In the genomic region with DNA sequence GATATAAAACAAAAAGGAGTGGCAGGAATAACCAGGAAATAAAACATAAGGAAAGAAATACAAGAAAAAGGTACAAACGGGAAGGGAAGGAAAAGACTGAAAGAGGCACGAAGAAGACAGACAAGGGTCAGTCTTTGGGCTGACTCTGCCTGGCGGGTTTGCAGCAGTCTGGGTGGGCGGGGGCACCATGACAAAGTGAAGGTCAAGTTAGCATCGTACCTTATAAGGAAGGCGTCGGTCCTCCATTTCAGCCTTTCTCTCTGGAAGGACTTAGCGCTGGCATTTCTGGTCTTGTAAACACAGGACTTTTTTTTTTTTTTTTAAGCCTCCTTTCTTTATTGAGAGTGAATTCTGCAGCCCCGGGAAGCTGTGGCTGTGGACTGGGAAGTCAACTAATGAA, we compare ENCODE assay signal across 41 mouse cellular contexts. TPM values are rescaled to one million over a fixed set of nuclear protein-coding genes. Genes with fewer than 3 reads are reported as not detected.
DNase-seq lines count a peak whose midpoint lies in the region; ATAC-seq and TF ChIP-seq lines count a peak whose summit lies in the region.
"Had no signal": no experiment of that assay in that cellular context is flagged by ENCODE, and none has a peak within 500 bp of the region (broad histone marks: within the 10 kb centered on the region; RNA-seq: fewer than 3 reads in every experiment).

No protein-coding gene starts in this region.

- H3K36me3 ChIP-seq in ES-E14 (ENCODE audit: control insufficient read depth, insufficient read depth, low read length, poor library complexity, severe bottlenecking) = no peaks in the 10 kb centered on the region
- no peaks in the 10 kb centered on the region for H3K36me3 ChIP-seq in limb, embryonic 12.5 days
- no peaks in the 10 kb centered on the region for H3K36me3 ChIP-seq in neural tube, embryonic 13.5 days
- H3K36me3 ChIP-seq in kidney, embryonic 15.5 days = no peaks in the 10 kb centered on the region
- H3K36me3 ChIP-seq: G1E; hindbrain, embryonic 10.5 days; intestine, embryonic 15.5 days; liver, embryonic 13.5 days had no signal

- WGBS in limb, embryonic 12.5 days = 2% methylated on average over 9 of the region's 9 CpGs
- WGBS in neural tube, embryonic 13.5 days = 3% methylated on average over 9 of the region's 9 CpGs
- WGBS in kidney, embryonic 15.5 days = 5% methylated on average over 9 of the region's 9 CpGs

- H3K4me2 ChIP-seq in limb, embryonic 12.5 days = peak overlapping the region; percentile 51
- H3K4me2 ChIP-seq in neural tube, embryonic 13.5 days = peak overlapping the region; percentile 49
- H3K4me2 ChIP-seq in kidney, embryonic 15.5 days = no peak overlapping the region
- H3K4me2 ChIP-seq: intestine, embryonic 15.5 days; liver, embryonic 13.5 days had no signal

- peak; percentile 60 for DNase-seq in 3T3-L1 (ENCODE audit: low read depth, low spot score)
- no peak for DNase-seq in ES-E14 (ENCODE audit: low read depth, low spot score)
- no peak for DNase-seq in T-cell, adult 2 months (ENCODE audit: low spot score)
- DNase-seq in lung, postnatal 25 days (ENCODE audit: low spot score) = no peak
- DNase-seq: adrenal gland, postnatal 25 days; cerebellum, adult 18-20 months; cerebellum, postnatal 10 days; heart, postnatal 14 days; kidney, adult 2 months; kidney, postnatal 10 days; layer of hippocampus, postnatal 36 days; left cerebral cortex, postnatal 4 days; liver, embryonic 13.5 days; lung, adult 18-20 months; midbrain, embryonic 14.5 days; right cerebral cortex, postnatal 25 days; spleen, adult 18-20 months; thymus, postnatal 4 days had no signal

- H3K9ac ChIP-seq in ES-E14 (ENCODE audit: insufficient read depth, low read depth, low read length, poor library complexity, severe bottlenecking) = no peak overlapping the region
- H3K9ac ChIP-seq in limb, embryonic 12.5 days (replicated peaks) = peak overlapping the region; percentile 48; the same call in 1 of the 2 replicates
- peak overlapping the region; percentile 64 for H3K9ac ChIP-seq in neural tube, embryonic 13.5 days
- H3K9ac ChIP-seq in kidney, embryonic 15.5 days = no peak overlapping the region
- H3K9ac ChIP-seq: intestine, embryonic 15.5 days; liver, embryonic 13.5 days had no signal

- H3K27ac ChIP-seq in ES-E14 (ENCODE audit: insufficient read depth, low read depth, low read length, poor library complexity, severe bottlenecking) = no peak overlapping the region
- peak overlapping the region; percentile 75 for H3K27ac ChIP-seq in limb, embryonic 12.5 days
- H3K27ac ChIP-seq in neural tube, embryonic 13.5 days (replicated peaks) = peak overlapping the region; percentile 71
- no peak overlapping the region for H3K27ac ChIP-seq in kidney, embryonic 15.5 days
- H3K27ac ChIP-seq: hindbrain, embryonic 10.5 days; hindbrain, postnatal 0 days; intestine, embryonic 15.5 days; liver, embryonic 13.5 days; macrophage had no signal

- no peak overlapping the region for H3K4me3 ChIP-seq in ES-E14 (ENCODE audit: insufficient read depth in 1 of 2, low read depth in 1 of 2, low read length in 2 of 2, poor library complexity in 1 of 2, severe bottlenecking in 1 of 2)
- peak overlapping the region; percentile 30 for H3K4me3 ChIP-seq in limb, embryonic 12.5 days (replicated peaks)
- H3K4me3 ChIP-seq in neural tube, embryonic 13.5 days = peak overlapping the region; percentile 29
- no peak overlapping the region for H3K4me3 ChIP-seq in kidney, embryonic 15.5 days (replicated peaks)
- H3K4me3 ChIP-seq: erythroblast, embryonic 14.5 days; hindbrain, embryonic 10.5 days; intestine, embryonic 15.5 days; liver, embryonic 13.5 days had no signal

- in situ Hi-C loops in ES-E14 (cut with MboI; ENCODE audit: low sequenced_read_pairs in 2 of 2, unreplicated experiment in 2 of 2) = loop anchor here in 1 of 2 experiments (25.0 kb wide), 1 partner anchor 935 kb away; a partner anchor contains a TSS

- H3K9me3 ChIP-seq in ES-E14 (ENCODE audit: control insufficient read depth, insufficient read depth, low read depth, low read length) = no peaks in the 10 kb centered on the region
- no peaks in the 10 kb centered on the region for H3K9me3 ChIP-seq in limb, embryonic 12.5 days
- H3K9me3 ChIP-seq in neural tube, embryonic 13.5 days = no peaks in the 10 kb centered on the region
- H3K9me3 ChIP-seq in kidney, embryonic 15.5 days (replicated peaks) = no peaks in the 10 kb centered on the region
- H3K9me3 ChIP-seq: G1E; hindbrain, embryonic 10.5 days; intestine, embryonic 15.5 days; liver, embryonic 13.5 days had no signal

- no peak for ATAC-seq in limb, embryonic 12.5 days (ENCODE audit: insufficient number of reproducible peaks, insufficient read depth, low FRiP score, low TSS enrichment, low read depth)
- ATAC-seq in neural tube, embryonic 13.5 days (ENCODE audit: low read depth) = no peak
- ATAC-seq in kidney, embryonic 15.5 days (replicated peaks; ENCODE audit: low FRiP score) = no peak
- ATAC-seq: forebrain, embryonic 16.5 days; hindbrain, postnatal 0 days; intestine, embryonic 15.5 days; lung, postnatal 0 days; Patski had no signal

- H3K4me1 ChIP-seq in ES-E14 (ENCODE audit: control insufficient read depth in 2 of 2, insufficient read depth in 2 of 2, low read length in 2 of 2, poor library complexity in 1 of 2) = no peaks in the 10 kb centered on the region; a peak in 2 of 4 replicates
- H3K4me1 ChIP-seq in limb, embryonic 12.5 days (replicated peaks) = peaks cover 26% of the 10 kb centered on the region
- H3K4me1 ChIP-seq in neural tube, embryonic 13.5 days (replicated peaks) = peaks cover 7% of the 10 kb centered on the region
- H3K4me1 ChIP-seq in kidney, embryonic 15.5 days = peaks cover 19% of the 10 kb centered on the region
- H3K4me1 ChIP-seq: liver, embryonic 13.5 days had no signal

- H3K27me3 ChIP-seq in limb, embryonic 12.5 days = peaks cover 89% of the 10 kb centered on the region
- peaks cover 96% of the 10 kb centered on the region for H3K27me3 ChIP-seq in neural tube, embryonic 13.5 days
- H3K27me3 ChIP-seq in kidney, embryonic 15.5 days = peaks cover 99% of the 10 kb centered on the region

TF ChIP-seq in ES-E14, 5 proteins besides CTCF, POLR2A, EP300 and RAD21:
- 0 out of 2 replicates have a peak, but pooled peaks have one; percentile 18 for TF ChIP-seq ZNF384 (IDR thresholded peaks at IDR 0.05; ENCODE audit: low read depth, low read length)
- no peak for TF ChIP-seq HCFC1 (IDR thresholded peaks at IDR 0.05; ENCODE audit: borderline replicate concordance, insufficient read depth, low read length)

RNA-seq across cellular contexts. Expression of a gene that starts 7.0 kb away (rescaled TPM):
- not detected in 2 replicates for total RNA-seq in ES-E14 (2012; rRNA removed)
- polyA plus RNA-seq in limb, embryonic 12.5 days (2016; fragmentation: Nextera tagmentation; extraction: Ambion mirVana) = 3.5 and 5.2 TPM in 2 replicates
- polyA plus RNA-seq in neural tube, embryonic 13.5 days (2015; fragmentation: Nextera tagmentation; extraction: Ambion mirVana) = 2.6 and 3.8 TPM in 2 replicates
- polyA plus RNA-seq in kidney, embryonic 15.5 days (2015; fragmentation: Nextera tagmentation; extraction: Ambion mirVana) = 1.7 and 2.9 TPM in 2 replicates
- total RNA-seq: adrenal gland, adult 18-20 months; adrenal gland, postnatal 25 days; common myeloid progenitor, adult 5-6 weeks; heart, adult 8-10 months; heart, postnatal 14 days; hindbrain, postnatal 0 days; layer of hippocampus, postnatal 36 days; left cerebral cortex, postnatal 4 days; neutrophil, adult 5-6 weeks had no signal
- polyA plus RNA-seq: embryonic facial prominence, embryonic 14.5 days; erythroblast, embryonic 14.5 days; forebrain, embryonic 11.5 days; forebrain, embryonic 16.5 days; G1E; heart, embryonic 14.5 days; hindbrain, embryonic 10.5 days; hindbrain, postnatal 0 days; intestine, embryonic 15.5 days; large intestine, adult 2 months; liver, embryonic 13.5 days; lung, postnatal 0 days; macrophage; midbrain, embryonic 14.5 days; Patski; stomach, embryonic 16.5 days had no signal

RNA-seq across cellular contexts. Expression of a gene that starts 10.7 kb away (rescaled TPM):
- total RNA-seq in ES-E14 (2012; rRNA removed) = 0.85 and 1.9 TPM in 2 replicates
- polyA plus RNA-seq in limb, embryonic 12.5 days (2016; fragmentation: Nextera tagmentation; extraction: Ambion mirVana) = 2.0 and 2.8 TPM in 2 replicates
- 7.8 and 12.0 TPM in 2 replicates for polyA plus RNA-seq in neural tube, embryonic 13.5 days (2015; fragmentation: Nextera tagmentation; extraction: Ambion mirVana)
- polyA plus RNA-seq in kidney, embryonic 15.5 days (2015; fragmentation: Nextera tagmentation; extraction: Ambion mirVana) = not detected in 2 replicates
- total RNA-seq: adrenal gland, adult 18-20 months; adrenal gland, postnatal 25 days; common myeloid progenitor, adult 5-6 weeks; G1E; gastrocnemius, adult 8-10 months; heart, adult 8-10 months; heart, postnatal 14 days; hindbrain, postnatal 0 days; layer of hippocampus, postnatal 36 days; left cerebral cortex, postnatal 4 days; neutrophil, adult 5-6 weeks had no signal
- polyA plus RNA-seq: embryonic facial prominence, embryonic 14.5 days; erythroblast, embryonic 14.5 days; forebrain, embryonic 11.5 days; forebrain, embryonic 16.5 days; G1E; gonadal fat pad, adult 2 months; heart, embryonic 14.5 days; hindbrain, embryonic 10.5 days; hindbrain, postnatal 0 days; intestine, embryonic 15.5 days; kidney, adult 2 months; large intestine, adult 2 months; liver, embryonic 13.5 days; lung, postnatal 0 days; macrophage; midbrain, embryonic 14.5 days; Patski; stomach, embryonic 16.5 days had no signal

RNA-seq across cellular contexts. Expression of a gene that starts 19.3 kb away (rescaled TPM):
- total RNA-seq in ES-E14 (2012; rRNA removed) = 0.58 TPM in 1 of 2 replicates, not detected in the other
- 20.7 and 21.2 TPM in 2 replicates for polyA plus RNA-seq in limb, embryonic 12.5 days (2016; fragmentation: Nextera tagmentation; extraction: Ambion mirVana)
- 58.5 and 92.4 TPM in 2 replicates for polyA plus RNA-seq in neural tube, embryonic 13.5 days (2015; fragmentation: Nextera tagmentation; extraction: Ambion mirVana)
- polyA plus RNA-seq in kidney, embryonic 15.5 days (2015; fragmentation: Nextera tagmentation; extraction: Ambion mirVana) = 52.4 and 53.5 TPM in 2 replicates
- total RNA-seq: common myeloid progenitor, adult 5-6 weeks; heart, adult 8-10 months; heart, postnatal 14 days; hindbrain, postnatal 0 days; layer of hippocampus, postnatal 36 days; left cerebral cortex, postnatal 4 days; neutrophil, adult 5-6 weeks had no signal
- polyA plus RNA-seq: embryonic facial prominence, embryonic 14.5 days; erythroblast, embryonic 14.5 days; forebrain, embryonic 11.5 days; forebrain, embryonic 16.5 days; heart, embryonic 14.5 days; hindbrain, embryonic 10.5 days; hindbrain, postnatal 0 days; liver, embryonic 13.5 days; lung, postnatal 0 days; macrophage; midbrain, embryonic 14.5 days had no signal

RNA-seq across cellular contexts. Expression of a gene that starts 20.0 kb away (rescaled TPM):
- 0.22 TPM in 1 of 2 replicates, not detected in the other for total RNA-seq in ES-E14 (2012; rRNA removed)
- polyA plus RNA-seq in limb, embryonic 12.5 days (2016; fragmentation: Nextera tagmentation; extraction: Ambion mirVana) = 6.3 and 12.2 TPM in 2 replicates
- 18.8 and 32.2 TPM in 2 replicates for polyA plus RNA-seq in neural tube, embryonic 13.5 days (2015; fragmentation: Nextera tagmentation; extraction: Ambion mirVana)
- 3.6 and 4.8 TPM in 2 replicates for polyA plus RNA-seq in kidney, embryonic 15.5 days (2015; fragmentation: Nextera tagmentation; extraction: Ambion mirVana)
- total RNA-seq: common myeloid progenitor, adult 5-6 weeks; heart, postnatal 14 days; layer of hippocampus, postnatal 36 days; left cerebral cortex, postnatal 4 days; neutrophil, adult 5-6 weeks had no signal
- polyA plus RNA-seq: erythroblast, embryonic 14.5 days; forebrain, embryonic 11.5 days; forebrain, embryonic 16.5 days; lung, postnatal 0 days; macrophage had no signal

RNA-seq across cellular contexts. Expression of a gene that starts 26.4 kb away (rescaled TPM):
- 0.42 and 0.94 TPM in 2 replicates for total RNA-seq in ES-E14 (2012; rRNA removed)
- 3.6 and 5.0 TPM in 2 replicates for polyA plus RNA-seq in limb, embryonic 12.5 days (2016; fragmentation: Nextera tagmentation; extraction: Ambion mirVana)
- polyA plus RNA-seq in neural tube, embryonic 13.5 days (2015; fragmentation: Nextera tagmentation; extraction: Ambion mirVana) = 4.9 and 8.4 TPM in 2 replicates
- polyA plus RNA-seq in kidney, embryonic 15.5 days (2015; fragmentation: Nextera tagmentation; extraction: Ambion mirVana) = not detected in 2 replicates
- total RNA-seq: adrenal gland, adult 18-20 months; adrenal gland, postnatal 25 days; common myeloid progenitor, adult 5-6 weeks; G1E; gastrocnemius, adult 8-10 months; heart, adult 8-10 months; heart, postnatal 14 days; hindbrain, postnatal 0 days; layer of hippocampus, postnatal 36 days; left cerebral cortex, postnatal 4 days; neutrophil, adult 5-6 weeks had no signal
- polyA plus RNA-seq: erythroblast, embryonic 14.5 days; forebrain, embryonic 11.5 days; forebrain, embryonic 16.5 days; G1E; gonadal fat pad, adult 2 months; heart, embryonic 14.5 days; hindbrain, postnatal 0 days; intestine, embryonic 15.5 days; kidney, adult 2 months; large intestine, adult 2 months; liver, embryonic 13.5 days; lung, postnatal 0 days; macrophage; midbrain, embryonic 14.5 days; stomach, embryonic 16.5 days had no signal

Comparison
In these comparisons a context has a peak if more than half of its experiments do, and no peak if none do; other contexts are left out.
1. H3K27ac ChIP-seq: peak in limb, embryonic 12.5 days (single experiment) and neural tube, embryonic 13.5 days (single experiment); none in ES-E14 (single experiment) and kidney, embryonic 15.5 days (single experiment).
2. H3K4me3 ChIP-seq: peak in limb, embryonic 12.5 days (single experiment) and neural tube, embryonic 13.5 days (single experiment); none in ES-E14 (0 of 2) and kidney, embryonic 15.5 days (single experiment).
3. H3K9ac ChIP-seq: peak in limb, embryonic 12.5 days (single experiment) and neural tube, embryonic 13.5 days (single experiment); none in ES-E14 (single experiment) and kidney, embryonic 15.5 days (single experiment).